Mouse (Mus musculus): ENCODE measurements around the gene Pde4c.
A peak's percentile ranks its signal among the peaks of the same experiment; 100 is the strongest.

Pde4c gene

GRCm38 (mm10) chr8:70765838-70766570 is 42.5 kb downstream of the Pde4c start:
- peak; percentile 71 for DNase-seq (ENCODE audit: inconsistent ontology term)

DNA sequence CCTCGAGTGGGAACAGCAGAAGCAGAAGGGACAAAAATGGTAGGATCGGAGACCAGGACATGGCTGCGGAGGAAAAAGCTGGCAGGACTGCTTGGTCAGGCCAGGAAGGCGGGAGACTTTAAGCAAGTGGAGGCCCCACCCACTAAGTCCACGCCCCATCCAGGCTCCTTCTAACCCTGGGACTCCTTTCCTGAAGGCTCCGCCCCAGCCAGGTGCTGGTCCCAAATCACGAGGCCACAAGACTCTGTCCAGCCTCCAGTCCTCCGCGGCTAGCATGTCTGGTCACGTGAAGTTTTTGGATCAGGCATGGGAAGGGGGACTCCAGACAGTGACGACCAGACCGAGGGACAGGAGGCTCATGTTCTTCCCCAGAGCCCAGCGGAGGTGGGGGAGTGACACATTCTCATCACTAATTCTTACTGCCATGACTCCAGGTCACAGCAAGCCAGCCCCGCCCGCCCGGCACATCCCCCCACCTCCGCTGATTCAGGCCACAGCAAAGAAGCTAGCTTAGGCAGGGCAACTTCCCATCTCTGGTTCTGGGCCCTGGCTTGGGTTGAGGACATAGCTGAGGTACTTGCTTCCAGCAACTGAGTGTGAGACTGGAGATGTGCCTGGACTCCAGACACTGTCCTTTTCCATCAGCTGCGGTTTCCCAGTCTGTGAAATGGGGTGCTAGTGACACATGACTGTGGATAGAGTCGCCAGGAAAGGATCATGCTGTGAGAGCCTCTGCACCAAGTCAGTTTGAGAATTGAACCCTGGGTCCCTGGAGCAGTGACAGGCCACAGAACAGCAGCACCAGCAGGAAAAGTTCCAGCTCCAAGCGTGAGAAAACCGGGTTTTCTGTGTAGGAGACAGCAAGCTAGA is 43.3 kb downstream of the Pde4c start:
- peak; percentile 85 for DNase-seq (ENCODE audit: inconsistent ontology term)

GRCm38 (mm10) chr8:70767503-70767902 is 44.0 kb downstream of the Pde4c start:
- DNase-seq (ENCODE audit: inconsistent ontology term), result no peak

GRCm38 (mm10) chr8:70768231-70768776 is 44.8 kb downstream of the Pde4c start:
- no peak for DNase-seq (ENCODE audit: inconsistent ontology term)

- no peak for DNase-seq (ENCODE audit: inconsistent ontology term)
These were observed 45.4 kb downstream of the Pde4c start for GRCm38 (mm10) chr8:70768956-70769355.

- DNase-seq (ENCODE audit: inconsistent ontology term), result peak; percentile 90
These were observed 45.8 kb downstream of the Pde4c start for GRCm38 (mm10) chr8:70769359-70769758.

- no peak for DNase-seq (ENCODE audit: inconsistent ontology term)
These were observed 46.3 kb downstream of the Pde4c start for GRCm38 (mm10) chr8:70769858-70770257.

DNA sequence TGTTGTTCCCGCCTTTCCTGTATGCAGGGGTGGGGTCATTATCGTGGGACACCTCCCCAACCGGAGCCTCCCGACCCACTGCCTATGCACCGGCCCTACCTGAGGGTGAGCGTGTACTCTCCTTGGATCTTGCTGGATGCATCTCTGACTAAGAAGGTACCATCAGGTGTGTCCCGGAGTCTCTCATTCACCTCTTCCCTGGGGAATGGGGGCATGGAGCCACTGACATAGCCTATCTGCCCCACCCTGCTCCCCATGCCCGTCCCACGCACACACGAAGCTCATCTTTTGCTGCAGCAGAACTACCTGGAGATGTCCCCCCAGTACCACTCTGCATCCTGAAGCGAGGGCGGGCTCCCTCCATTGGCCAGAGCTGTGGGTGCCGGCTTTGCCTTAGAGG is 47.2 kb downstream of the Pde4c start:
- DNase-seq (ENCODE audit: inconsistent ontology term), result no peak

- DNase-seq (ENCODE audit: inconsistent ontology term), result no peak
These were observed 47.7 kb downstream of the Pde4c start for GRCm38 (mm10) chr8:70771217-70771616.

DNA sequence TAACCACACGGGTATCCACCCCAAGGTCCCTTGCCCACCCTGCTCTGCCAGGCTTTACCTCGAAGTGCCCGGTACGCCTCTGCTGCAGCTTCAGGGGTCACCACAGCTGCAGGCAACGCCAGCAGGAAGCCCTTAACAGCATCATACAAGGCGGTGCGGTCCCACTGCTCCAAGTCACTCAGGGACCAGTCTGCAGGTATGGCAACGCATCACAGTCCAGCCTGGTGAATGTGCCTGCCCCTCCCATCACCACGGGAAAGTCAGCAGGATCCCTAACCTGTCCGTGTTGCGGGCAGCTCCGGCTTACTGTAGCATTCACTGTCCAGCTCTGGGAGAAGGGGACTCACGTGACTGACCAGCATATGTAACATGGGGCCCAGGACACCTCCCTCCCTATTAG is 48.6 kb downstream of the Pde4c start:
- DNase-seq (ENCODE audit: inconsistent ontology term), result no peak

DNA sequence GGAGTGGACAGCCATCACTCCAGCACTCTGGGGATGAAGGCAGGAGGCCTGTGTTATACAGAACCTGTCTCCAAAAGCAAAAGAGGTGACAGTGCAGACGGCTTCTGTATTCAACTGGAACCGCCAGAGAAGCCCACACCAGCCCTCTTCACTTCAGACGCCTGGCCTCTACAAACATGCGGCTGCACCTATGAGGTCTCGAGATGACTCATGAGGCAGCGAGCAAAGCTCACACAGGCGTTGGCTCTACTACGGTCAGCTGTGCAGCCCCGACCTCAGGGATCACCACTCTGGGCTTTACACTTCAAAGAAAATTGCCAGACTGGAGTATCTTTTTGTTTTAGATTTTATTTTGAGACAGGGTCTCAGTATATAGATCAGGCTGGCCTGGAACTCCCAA is 49.4 kb downstream of the Pde4c start:
- no peak for DNase-seq (ENCODE audit: inconsistent ontology term)

DNA sequence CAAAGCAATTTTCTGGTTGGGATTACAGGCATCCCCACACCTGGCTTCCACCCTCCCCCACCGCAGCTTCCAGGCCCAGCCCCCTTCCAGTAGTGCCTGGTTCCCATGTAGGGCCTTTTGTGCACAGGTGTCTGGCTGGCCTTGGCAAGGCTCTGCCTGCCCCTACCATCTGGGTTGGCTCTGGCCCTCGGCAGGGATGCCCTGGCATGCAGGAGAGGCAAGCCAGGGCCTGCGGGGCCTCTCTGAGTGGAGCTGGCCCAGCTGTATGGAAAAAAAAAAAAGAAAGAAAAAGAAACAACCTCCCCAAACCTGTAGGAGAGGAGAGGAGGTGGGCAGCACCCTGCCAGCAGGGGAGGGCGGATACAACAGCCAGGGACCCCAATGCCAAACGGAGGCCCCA is 49.9 kb downstream of the Pde4c start:
- peak; percentile 56 for DNase-seq (ENCODE audit: inconsistent ontology term)

GRCm38 (mm10) chr8:70773833-70774232 is 50.3 kb downstream of the Pde4c start:
- peak; percentile 89 for DNase-seq (ENCODE audit: inconsistent ontology term)

GRCm38 (mm10) chr8:70774740-70775139 is 51.2 kb downstream of the Pde4c start:
- no peak for DNase-seq (ENCODE audit: inconsistent ontology term)

- no peak for DNase-seq (ENCODE audit: inconsistent ontology term)
These were observed 51.7 kb downstream of the Pde4c start for GRCm38 (mm10) chr8:70775227-70775626.

GRCm38 (mm10) chr8:70775851-70776495 is 52.5 kb downstream of the Pde4c start:
- peak; percentile 37 for DNase-seq (ENCODE audit: inconsistent ontology term)

GRCm38 (mm10) chr8:70776496-70777444 is 53.2 kb downstream of the Pde4c start, which contains the start of gene Pik3r2:
Pik3r2 (minus strand) TSS chr8:70776713.
- peak; percentile 98 for DNase-seq (ENCODE audit: inconsistent ontology term)

GRCm38 (mm10) chr8:70780093-70780492 is 56.6 kb downstream of the Pde4c start:
- DNase-seq (ENCODE audit: inconsistent ontology term), result no peak

DNA sequence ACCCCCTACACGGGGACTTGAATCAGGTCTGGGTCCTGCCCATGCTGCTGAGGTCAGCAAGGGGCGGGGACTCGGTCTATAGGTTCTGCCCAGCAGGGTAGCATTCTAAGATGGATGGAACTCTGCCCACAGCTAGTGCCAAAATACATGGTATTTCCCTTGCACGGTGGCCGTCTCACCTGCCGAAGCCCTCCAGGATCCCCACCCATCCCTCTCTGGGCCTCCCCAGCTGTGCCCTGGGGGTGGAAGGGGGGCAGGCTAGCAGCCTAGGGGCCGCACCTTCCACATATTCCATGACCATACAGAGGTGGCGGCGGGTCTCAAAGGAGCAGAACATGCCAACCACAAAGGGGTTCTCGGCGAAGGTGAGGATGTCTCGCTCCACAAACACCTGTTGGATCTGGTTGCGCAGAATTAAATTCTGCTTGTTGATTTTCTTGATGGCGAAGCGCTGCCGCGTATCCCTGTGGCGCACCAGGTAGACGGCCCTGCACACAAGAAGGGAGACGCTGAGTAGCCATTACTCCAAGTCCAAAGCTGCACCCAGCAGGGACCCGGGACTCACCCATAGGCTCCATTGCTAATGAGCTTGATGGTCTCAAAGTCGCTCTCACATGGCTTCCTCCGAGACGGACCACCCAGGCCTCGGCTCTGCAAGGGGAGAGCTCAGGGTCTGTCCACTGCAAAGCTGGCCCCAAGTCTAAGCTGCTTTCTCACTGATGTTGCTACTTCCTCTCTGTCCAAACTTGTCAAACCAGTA is 63.0 kb downstream of the Pde4c start:
- DNase-seq (ENCODE audit: inconsistent ontology term), result no peak

GRCm38 (mm10) chr8:70787051-70787445 is 63.5 kb downstream of the Pde4c start:
- DNase-seq (ENCODE audit: inconsistent ontology term), result no peak

Measured in Muller cell, postnatal 12 days (primary cell).